Mouse (Mus musculus) spleen, embryonic (tissue): ENCODE results near the gene Hhat.

Experiments
- CTCF ChIA-PET: fragments of 350-600 bp; sonication (Branson Sonifier 250); formaldehyde crosslinking; loops from one replicate; lab custom pipeline; 2022; lab: Charles Lee

Hhat gene

GRCm38 (mm10) chr1:192745240-192746101 lies 25.6 kb downstream of the Hhat start:
- CTCF ChIA-PET = interaction anchor here (0.6 to 2.2 kb wide), 3 partner anchors 14 to 30 kb away, joined by 3 to 19 read pairs (median 6); no protein-coding TSS in a partner anchor

GRCm38 (mm10) chr1:192744880-192745239 lies 26.2 kb downstream of the Hhat start:
- CTCF ChIA-PET = interaction anchor here (2.2 kb wide), 1 partner anchor 15 kb away, joined by 6 read pairs; no protein-coding TSS in a partner anchor

- CTCF ChIA-PET = interaction anchor here (0.6 kb wide), 1 partner anchor 75 kb away, joined by 3 read pairs; no protein-coding TSS in a partner anchor
Measured at GRCm38 (mm10) chr1:192742394-192743251, 28.4 kb downstream of the Hhat start.

- CTCF ChIA-PET = interaction anchor here (0.6 kb wide), 1 partner anchor 76 kb away, joined by 3 read pairs; no protein-coding TSS in a partner anchor
Measured at GRCm38 (mm10) chr1:192741896-192742295, 29.1 kb downstream of the Hhat start.

GRCm38 (mm10) chr1:192736524-192736923 lies 34.5 kb downstream of the Hhat start:
- CTCF ChIA-PET = interaction anchor here (0.5 kb wide), 1 partner anchor 1424 kb away, joined by 5 read pairs; no protein-coding TSS in a partner anchor

- CTCF ChIA-PET = no interaction called here
Measured at GRCm38 (mm10) chr1:192736002-192736426, 35.0 kb downstream of the Hhat start.

GRCm38 (mm10) chr1:192730517-192730916 lies 40.5 kb downstream of the Hhat start:
- CTCF ChIA-PET = interaction anchor here (1.7 kb wide), 1 partner anchor 15 kb away, joined by 6 read pairs; no protein-coding TSS in a partner anchor

GRCm38 (mm10) chr1:192726996-192727624 lies 43.9 kb downstream of the Hhat start:
- CTCF ChIA-PET = interaction anchor here (0.7 kb wide), 1 partner anchor 832 kb away, joined by 22 read pairs; no protein-coding TSS in a partner anchor

- CTCF ChIA-PET = no interaction called here
Measured at GRCm38 (mm10) chr1:192722147-192722546, 48.9 kb downstream of the Hhat start.

- CTCF ChIA-PET = interaction anchor here (0.7 kb wide), 1 partner anchor 149 kb away, joined by 6 read pairs; no protein-coding TSS in a partner anchor
Measured at GRCm38 (mm10) chr1:192720156-192720555, 50.9 kb downstream of the Hhat start.

GRCm38 (mm10) chr1:192711779-192712348 lies 59.2 kb downstream of the Hhat start:
- CTCF ChIA-PET = no interaction called here

GRCm38 (mm10) chr1:192700339-192701073 lies 70.5 kb downstream of the Hhat start:
- CTCF ChIA-PET = no interaction called here

- CTCF ChIA-PET = interaction anchor here (0.5 kb wide), 1 partner anchor 128 kb away, joined by 4 read pairs; no protein-coding TSS in a partner anchor
Measured at GRCm38 (mm10) chr1:192699101-192699500, 71.9 kb downstream of the Hhat start.

GRCm38 (mm10) chr1:192696371-192696863 lies 74.6 kb downstream of the Hhat start:
- CTCF ChIA-PET = interaction anchor here (0.6 kb wide), 1 partner anchor 29 kb away, joined by 3 read pairs; no protein-coding TSS in a partner anchor

GRCm38 (mm10) chr1:192693644-192694043 lies 77.4 kb downstream of the Hhat start:
- CTCF ChIA-PET = no interaction called here

GRCm38 (mm10) chr1:192692982-192693381 lies 78.0 kb downstream of the Hhat start:
- CTCF ChIA-PET = no interaction called here

GRCm38 (mm10) chr1:192682219-192682951 lies 88.6 kb downstream of the Hhat start:
- CTCF ChIA-PET = no interaction called here

- CTCF ChIA-PET = no interaction called here
Measured at GRCm38 (mm10) chr1:192677236-192677635, 93.8 kb downstream of the Hhat start.

GRCm38 (mm10) chr1:192663608-192664007 lies 107.4 kb downstream of the Hhat start:
- CTCF ChIA-PET = no interaction called here
